Mouse (Mus musculus) G1E-ER4 (cell line): ENCODE measurements around the gene Cd38. TPM values are rescaled to one million over a fixed set of nuclear protein-coding genes. Genes with fewer than 3 reads are reported as not detected.

ENCODE experiments used
- GATA1 ChIP-seq: IDR thresholded peaks from one replicate; pipeline ENCODE4 v1.8.0; 2012; ENCODE audit warnings: low read length, inconsistent platforms
- polyA plus RNA-seq: library from polyadenylated mRNA; stranded (reverse); fragments of >175 nt; gene quantifications from 2 replicates; pipeline ENCODE4 v1.2.3, GENCODE M21; 2012

Cd38 gene
- polyA plus RNA-seq, result not detected in 2 replicates

- no peak for TF ChIP-seq GATA1
These were observed at the start of gene Cd38 for GRCm38 (mm10) chr5:43868253-43868652. TSS of gene Cd38 (plus strand) at chr5:43868553.

GRCm38 (mm10) chr5:43818695-43819094 lies 49.7 kb upstream of the Cd38 start, which contains the start of gene Bst1:
TSS of gene Bst1 (plus strand) at chr5:43818885.
- TF ChIP-seq GATA1, result no peak

DNA sequence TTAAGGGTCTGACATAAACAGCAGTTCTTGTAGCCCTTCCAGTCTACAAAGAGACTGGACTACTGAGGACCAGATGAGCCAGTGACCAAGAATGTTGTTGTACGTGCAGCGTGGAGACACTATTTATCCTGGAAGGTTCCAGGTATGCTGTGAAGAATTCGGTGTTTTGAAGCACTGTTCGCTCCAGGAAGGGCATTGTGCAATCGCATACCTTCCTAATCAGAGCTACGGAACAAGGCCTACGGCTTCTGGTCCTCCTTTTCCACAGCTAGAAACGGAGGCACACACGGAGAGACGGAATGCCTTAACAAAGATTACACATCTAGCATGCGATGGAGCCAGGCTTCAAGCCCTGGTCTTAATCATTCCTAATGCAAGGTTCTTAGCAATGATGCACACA lies 47.6 kb upstream of the Cd38 start:
- TF ChIP-seq GATA1, result no peak

DNA sequence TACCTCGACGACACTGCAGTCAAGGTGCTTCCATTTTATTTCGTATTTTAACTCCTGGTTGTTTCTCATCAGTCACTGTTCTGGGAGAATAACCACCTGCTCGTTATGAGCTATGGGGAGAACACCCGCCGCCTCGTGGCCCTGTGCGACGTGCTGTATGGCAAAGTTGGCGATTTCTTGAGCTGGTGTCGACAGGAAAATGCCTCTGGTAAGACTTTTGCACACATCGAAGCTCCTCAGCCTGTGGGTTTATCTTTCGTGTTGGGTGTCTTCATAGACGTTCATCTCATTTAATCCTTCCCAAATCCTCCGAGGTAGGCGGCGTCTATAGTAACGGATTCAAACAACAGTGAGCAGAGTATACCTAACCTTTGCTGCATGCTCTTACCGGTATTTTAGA lies 46.8 kb upstream of the Cd38 start, which contains the start of gene Fbxl5:
TSS of gene Fbxl5 (minus strand) at position 101 of the 400 bp plus-strand sequence.
- no peak for TF ChIP-seq GATA1

GRCm38 (mm10) chr5:43822199-43822598 lies 46.2 kb upstream of the Cd38 start:
- TF ChIP-seq GATA1, result no peak

- TF ChIP-seq GATA1, result no peak
These were observed 45.5 kb upstream of the Cd38 start for GRCm38 (mm10) chr5:43822824-43823223.

- no peak for TF ChIP-seq GATA1
These were observed 43.8 kb upstream of the Cd38 start for GRCm38 (mm10) chr5:43824580-43824979.

GRCm38 (mm10) chr5:43826883-43827282 lies 41.5 kb upstream of the Cd38 start:
- no peak for TF ChIP-seq GATA1

GRCm38 (mm10) chr5:43827366-43827765 lies 41.0 kb upstream of the Cd38 start:
- no peak for TF ChIP-seq GATA1

DNA sequence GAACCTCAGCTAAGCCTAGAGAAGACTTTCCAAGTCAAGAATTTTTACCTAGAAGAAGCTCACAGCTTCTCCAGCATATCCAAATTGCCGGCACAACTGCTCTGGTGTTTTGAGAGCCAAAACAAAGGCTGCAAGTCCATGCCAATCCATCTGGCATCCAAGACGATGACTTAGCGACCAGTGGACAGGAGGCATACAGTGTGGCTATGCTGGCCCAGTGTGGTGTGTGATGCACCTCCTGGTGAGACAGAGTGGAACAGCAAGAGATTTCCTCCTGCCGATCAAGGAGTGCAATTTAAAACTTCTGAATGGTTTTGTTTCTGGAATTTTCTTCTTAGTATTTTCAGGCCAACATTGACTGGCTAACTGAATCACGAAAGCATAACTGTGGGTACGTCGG lies 31.8 kb upstream of the Cd38 start:
- TF ChIP-seq GATA1, result no peak

GRCm38 (mm10) chr5:43837372-43837771 lies 31.0 kb upstream of the Cd38 start:
- no peak for TF ChIP-seq GATA1

- TF ChIP-seq GATA1, result no peak
These were observed 27.0 kb upstream of the Cd38 start for GRCm38 (mm10) chr5:43841144-43842010.

DNA sequence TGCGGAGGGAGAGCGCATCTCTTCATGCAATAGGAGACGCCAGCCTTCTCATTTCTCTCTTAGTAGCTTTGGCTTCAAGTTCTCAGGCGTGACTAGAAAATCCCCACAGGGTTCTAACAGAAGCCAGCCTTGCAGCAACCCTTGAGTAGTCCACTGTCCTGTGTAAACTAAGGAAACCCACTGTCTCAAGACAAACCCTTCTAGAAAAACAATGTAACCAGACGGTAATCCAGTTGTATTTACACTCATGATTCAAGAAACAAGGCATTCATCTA lies 26.4 kb upstream of the Cd38 start:
- TF ChIP-seq GATA1, result no peak

GRCm38 (mm10) chr5:43842576-43843155 lies 25.7 kb upstream of the Cd38 start:
- TF ChIP-seq GATA1, result no peak

- no peak for TF ChIP-seq GATA1
These were observed 23.3 kb upstream of the Cd38 start for GRCm38 (mm10) chr5:43845083-43845482.

DNA sequence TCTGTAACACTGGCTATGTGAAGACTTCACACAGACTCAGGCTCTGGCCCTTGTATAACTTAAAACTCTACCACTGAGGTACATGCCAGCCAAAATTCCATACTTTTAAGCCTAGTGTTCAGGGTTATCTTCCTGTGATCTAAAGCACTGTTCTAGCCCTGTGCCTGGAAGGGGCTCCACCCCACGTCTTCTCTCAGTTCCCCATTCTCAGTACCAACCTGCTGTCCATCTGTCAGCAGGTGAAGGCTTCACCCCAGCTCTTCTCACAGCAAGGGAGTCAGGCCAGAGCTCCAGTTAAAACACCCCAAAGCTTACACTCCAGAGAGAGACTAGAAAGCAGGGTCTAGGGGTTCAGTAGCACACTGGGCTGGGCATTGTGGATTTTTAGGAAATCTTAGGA lies 22.7 kb upstream of the Cd38 start:
- TF ChIP-seq GATA1, result no peak

DNA sequence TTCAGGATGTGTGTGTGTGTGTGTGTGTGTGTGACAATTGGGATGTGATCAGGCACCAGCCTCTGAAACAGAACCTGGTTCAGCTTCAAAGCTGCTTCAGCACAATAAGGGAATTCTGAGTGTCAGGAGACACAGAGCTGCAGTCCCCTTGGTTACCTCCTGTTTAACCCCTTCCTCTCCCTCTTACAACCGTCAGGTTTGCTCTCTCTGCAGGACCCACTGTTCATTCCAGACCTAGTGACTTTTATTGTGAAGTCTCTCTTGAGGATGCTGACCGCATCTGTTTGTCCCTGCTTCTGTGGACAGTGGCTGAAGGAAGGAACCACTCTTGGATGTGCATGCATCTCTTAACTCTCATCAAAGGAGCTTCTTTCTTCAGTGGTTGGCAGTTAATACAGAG lies 22.1 kb upstream of the Cd38 start:
- no peak for TF ChIP-seq GATA1
